Mouse (Mus musculus): ENCODE measurements around the gene Pcdh11x. TPM values are rescaled to one million over a fixed set of nuclear protein-coding genes. Genes with fewer than 3 reads are reported as not detected.

Gene Pcdh11x
- total RNA-seq, 2 experiments from 2014 or later, result 0.22 to 0.45 TPM

Other genes with a start within 250 kb of the Pcdh11x start
- not detected for gene H2afb3, start 22.8 kb downstream of the Pcdh11x start, total RNA-seq (2021)